Mouse (Mus musculus) lung, embryonic 16.5 days (tissue): ENCODE data around the gene Col18a1. TPM values are rescaled to one million over a fixed set of nuclear protein-coding genes. Genes with fewer than 3 reads are reported as not detected.

Source experiments
- ATAC-seq: fragments of 200-750 bp; cut with Nextera tagmentation; 2 replicates; pipeline ENCODE4 v1.8.0; 2017; ENCODE audit warnings: low read depth, mild to moderate bottlenecking, moderate library complexity
- H3K27ac ChIP-seq: fragments of 300-500 bp; sonication (generic); 2 replicates; pipeline ENCODE4 v1.5.1; 2014; ENCODE audit warnings: mild to moderate bottlenecking, control low read depth, low read length
- H3K27me3 ChIP-seq: fragments of 300-500 bp; sonication (generic); 2 replicates; pipeline ENCODE4 v1.6.1; 2014; ENCODE audit warnings: low read depth, low read length, mixed read lengths; ENCODE audit not compliant: control insufficient read depth, insufficient read depth
- H3K36me3 ChIP-seq: fragments of 300-500 bp; sonication (generic); 2 replicates; pipeline ENCODE4 v1.6.1; 2014; ENCODE audit warnings: low read length; ENCODE audit not compliant: control insufficient read depth, insufficient read depth
- H3K4me1 ChIP-seq: fragments of 300-500 bp; sonication (generic); replicated peaks from 2 replicates; pipeline ENCODE4 v1.6.1; 2014; ENCODE audit warnings: low read length, mixed read lengths; ENCODE audit not compliant: control insufficient read depth, insufficient read depth
- H3K4me2 ChIP-seq: fragments of 300-500 bp; sonication (generic); 2 replicates; pipeline ENCODE4 v1.6.1; 2014; ENCODE audit warnings: low read depth, low read length, control low read depth
- H3K4me3 ChIP-seq: fragments of 300-500 bp; sonication (generic); 2 replicates; pipeline ENCODE4 v1.5.1; 2014; ENCODE audit warnings: mild to moderate bottlenecking, low read length, control low read depth
- H3K9ac ChIP-seq: fragments of 300-500 bp; sonication (generic); 2 replicates; pipeline ENCODE4 v1.6.1; 2014; ENCODE audit warnings: low read length, control low read depth
- H3K9me3 ChIP-seq: fragments of 300-500 bp; sonication (generic); 2 replicates; pipeline ENCODE4 v1.6.1; 2016; ENCODE audit warnings: low read length; ENCODE audit not compliant: control insufficient read depth
- WGBS: fragments of 180-500 bp; shearing (Covaris S2); extraction: QIAGEN DNeasy Blood & Tissue Kit; methylation state at CpG from one replicate; pipeline ENCODE4 v1.1.7; 2014; 5-methylcytosine and 5-hydroxymethylcytosine counted together
- polyA plus RNA-seq: library from polyadenylated mRNA; unstranded; fragments of >200 nt; fragmentation: Nextera tagmentation; extraction: Ambion mirVana; gene quantifications from 2 replicates; pipeline ENCODE4 v1.2.1, GENCODE M21; 2015

Gene Col18a1
- polyA plus RNA-seq, 1 experiment from 2014 or later, result 315 TPM

GRCm38 (mm10) chr10:77164041-77164436 is 2.3 kb downstream of the Col18a1 start:
- Histone ChIP-seq H3K9ac (peak overlapping the region; percentile 10; the same call in 1 of the 2 replicates), H3K9me3 (no peaks in the 10 kb centered on the region), H3K4me3 (peak overlapping the region; percentile 65), H3K4me2 (peak overlapping the region; percentile 70), H3K27me3 (peaks cover 20% of the 10 kb centered on the region), H3K4me1 (peaks cover 19% of the 10 kb centered on the region), H3K27ac (peak overlapping the region; percentile 28), H3K36me3 (no peaks in the 10 kb centered on the region)
- no peak for ATAC-seq
- 32% methylated on average over 5 of the region's 5 CpGs for WGBS

DNA sequence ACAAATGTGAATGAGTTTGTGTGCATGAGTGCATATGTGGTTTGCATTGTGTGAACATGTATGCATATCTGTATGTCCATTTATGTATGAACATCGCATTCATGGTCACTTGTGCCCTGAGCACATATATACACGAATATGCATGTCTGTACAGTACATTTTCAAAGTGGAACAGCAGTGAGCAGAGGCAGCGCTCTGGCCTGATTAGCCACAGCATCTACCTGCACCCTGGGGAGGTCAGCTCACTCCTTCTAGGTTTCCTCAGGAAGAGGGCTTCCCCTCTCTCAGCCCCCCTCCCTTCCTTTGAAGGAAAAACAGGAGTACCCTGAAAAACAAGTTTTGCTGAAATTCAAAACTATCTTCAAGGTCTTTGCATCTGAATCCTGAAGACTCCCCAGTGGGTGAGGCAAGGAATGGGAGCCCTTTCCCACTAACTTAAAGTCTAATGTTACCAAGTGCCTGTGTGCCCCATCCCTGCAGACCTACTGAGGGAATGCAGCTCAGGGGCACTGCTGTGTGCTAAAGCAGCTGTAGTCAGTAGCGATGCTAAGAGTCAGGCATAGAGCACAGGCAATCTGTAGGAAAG is 2.9 kb downstream of the Col18a1 start:
- Histone ChIP-seq H3K4me1 (peaks cover 24% of the 10 kb centered on the region), H3K27me3 (peaks cover 20% of the 10 kb centered on the region), H3K9me3 (no peaks in the 10 kb centered on the region), H3K36me3 (no peaks in the 10 kb centered on the region), H3K4me3 (peak overlapping the region; percentile 65), H3K4me2 (peak overlapping the region; percentile 70), H3K9ac (peak overlapping the region; percentile 10; the same call in 1 of the 2 replicates), H3K27ac (no peak overlapping the region; the same call in 1 of the 2 replicates)
- WGBS, result 50% methylated on average over 4 of the region's 4 CpGs
- no peak for ATAC-seq

DNA sequence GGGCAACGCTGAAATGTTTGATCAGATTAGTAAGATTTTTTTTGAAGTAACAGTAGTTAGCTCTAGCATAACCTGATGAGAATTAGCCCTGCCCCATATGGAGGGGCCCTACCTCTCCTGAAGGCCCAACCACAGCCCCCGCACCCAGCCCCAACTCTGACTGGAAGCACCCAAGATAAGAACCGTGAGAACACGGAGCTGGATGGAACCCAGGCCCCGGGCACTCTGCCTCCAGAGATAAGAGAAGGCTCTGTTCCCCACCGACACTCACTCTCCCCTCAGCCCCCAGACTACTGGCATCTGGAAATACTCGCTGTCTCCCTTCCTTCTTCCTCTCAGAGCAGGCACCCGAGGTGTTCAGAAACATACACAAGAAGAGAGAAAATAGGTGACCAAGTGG is 6.8 kb downstream of the Col18a1 start:
- 25% methylated on average over 7 of the region's 8 CpGs for WGBS
- H3K36me3 ChIP-seq, result no peaks in the 10 kb centered on the region
- peaks cover 30% of the 10 kb centered on the region for H3K4me1 ChIP-seq
- H3K4me2 ChIP-seq, result no peak overlapping the region
- no peak overlapping the region for H3K4me3 ChIP-seq
- no peak for ATAC-seq
- H3K27ac ChIP-seq, result 0 out of 2 replicates have a peak overlapping the region, but pooled peaks have one; percentile 18
- peaks cover 3% of the 10 kb centered on the region; the same call in 1 of the 2 replicates for H3K27me3 ChIP-seq
- H3K9ac ChIP-seq, result no peak overlapping the region
- H3K9me3 ChIP-seq, result no peaks in the 10 kb centered on the region

DNA sequence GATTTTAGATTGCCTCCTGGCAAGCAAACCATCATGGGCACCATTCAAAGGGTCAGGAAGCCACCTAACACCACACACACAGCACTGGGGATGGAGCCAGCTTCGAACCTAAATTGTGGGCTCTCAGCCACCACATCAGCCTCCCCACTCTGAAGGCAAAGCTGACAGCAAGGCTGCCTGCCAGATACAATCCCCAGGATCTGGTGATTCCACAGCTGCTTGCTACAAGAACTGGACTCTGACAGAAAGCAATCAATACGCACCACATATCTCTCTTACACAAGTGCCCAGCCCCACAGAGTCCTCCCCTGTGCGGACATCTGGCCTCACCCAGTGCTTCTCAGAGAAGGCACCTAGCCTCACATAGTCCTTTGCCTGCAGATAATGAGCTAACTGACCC is 7.4 kb downstream of the Col18a1 start:
- no peaks in the 10 kb centered on the region for H3K27me3 ChIP-seq
- H3K27ac ChIP-seq, result no peak overlapping the region
- H3K4me2 ChIP-seq, result no peak overlapping the region
- 52% methylated on average over 3 of the region's 3 CpGs for WGBS
- H3K4me1 ChIP-seq, result peaks cover 32% of the 10 kb centered on the region
- ATAC-seq, result no peak
- no peaks in the 10 kb centered on the region for H3K36me3 ChIP-seq
- no peak overlapping the region for H3K9ac ChIP-seq
- H3K4me3 ChIP-seq, result no peak overlapping the region
- no peaks in the 10 kb centered on the region for H3K9me3 ChIP-seq

- peak; percentile 26; the same call in 1 of the 2 replicates for ATAC-seq
- Histone ChIP-seq H3K4me2 (no peak overlapping the region), H3K4me3 (no peak overlapping the region), H3K27me3 (no peaks in the 10 kb centered on the region), H3K9ac (no peak overlapping the region), H3K36me3 (no peaks in the 10 kb centered on the region), H3K27ac (no peak overlapping the region), H3K4me1 (peaks cover 29% of the 10 kb centered on the region), H3K9me3 (no peaks in the 10 kb centered on the region)
- 19% methylated on average over 7 of the region's 11 CpGs for WGBS
Measured at GRCm38 (mm10) chr10:77157245-77158019, 8.9 kb downstream of the Col18a1 start.

DNA sequence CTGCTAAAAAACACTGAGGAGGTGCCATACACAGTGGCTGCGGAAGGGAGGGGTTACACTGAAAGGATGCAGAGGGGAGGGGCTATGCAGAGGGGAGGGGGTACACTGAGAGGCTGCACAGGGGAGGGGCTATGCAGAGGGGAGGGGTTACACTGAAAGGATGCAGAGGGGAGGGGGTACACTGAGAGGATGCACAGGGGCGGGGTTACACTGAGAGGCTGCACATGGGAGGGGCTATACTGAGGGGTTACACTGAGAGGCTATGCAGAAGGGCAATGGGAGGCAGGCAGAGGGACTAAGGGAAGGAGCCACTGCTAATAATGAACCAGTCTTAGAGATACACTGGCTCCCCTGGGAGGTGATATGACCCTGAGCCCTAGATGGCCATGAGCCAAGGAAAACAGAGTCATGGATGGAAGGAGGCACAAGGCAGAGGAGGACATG is 14.1 kb downstream of the Col18a1 start:
- WGBS, result 39% methylated on average over 2 of the region's 2 CpGs
- Histone ChIP-seq H3K4me1 (peaks cover 45% of the 10 kb centered on the region), H3K36me3 (no peaks in the 10 kb centered on the region)

DNA sequence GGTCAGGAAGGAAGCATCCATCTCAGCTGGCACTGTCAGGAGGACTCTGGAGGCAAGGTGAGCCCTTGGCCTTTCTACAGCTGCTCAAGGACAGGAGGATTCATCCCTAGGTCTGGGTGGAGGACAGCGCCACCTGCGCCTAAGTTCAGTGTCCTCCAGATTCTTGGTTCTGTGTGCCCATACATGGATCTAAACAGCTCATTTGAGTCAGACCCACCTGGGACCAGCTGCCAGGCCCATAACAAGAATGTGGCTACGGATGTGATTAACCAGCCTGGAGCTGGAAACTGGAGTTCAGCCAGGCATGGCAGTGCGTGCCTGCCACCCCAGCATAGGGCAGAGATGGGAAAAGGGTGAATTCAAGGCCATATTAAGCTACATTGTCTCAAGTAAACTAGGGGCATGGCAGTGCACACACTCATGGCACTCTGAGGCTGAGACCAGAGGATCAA is 14.8 kb downstream of the Col18a1 start:
- peak overlapping the region; percentile 66 for H3K27ac ChIP-seq
- no peak overlapping the region for H3K9ac ChIP-seq
- peaks cover 49% of the 10 kb centered on the region for H3K4me1 ChIP-seq
- WGBS, result 49% methylated on average over 4 of the region's 4 CpGs
- H3K27me3 ChIP-seq, result no peaks in the 10 kb centered on the region
- no peak overlapping the region for H3K4me2 ChIP-seq
- H3K36me3 ChIP-seq, result no peaks in the 10 kb centered on the region
- H3K9me3 ChIP-seq, result no peaks in the 10 kb centered on the region
- 0 out of 2 replicates have a peak, but pooled peaks have one; percentile 5 for ATAC-seq
- H3K4me3 ChIP-seq, result no peak overlapping the region

More for the DNA sequence above, 14.1 kb downstream of the Col18a1 start:
- Histone ChIP-seq H3K4me3 (no peak overlapping the region), H3K4me2 (no peak overlapping the region), H3K27me3 (no peaks in the 10 kb centered on the region), H3K27ac (peak overlapping the region; percentile 66; the same call in 1 of the 2 replicates), H3K9me3 (no peaks in the 10 kb centered on the region), H3K9ac (no peak overlapping the region)
- ATAC-seq, result peak; percentile 68

DNA sequence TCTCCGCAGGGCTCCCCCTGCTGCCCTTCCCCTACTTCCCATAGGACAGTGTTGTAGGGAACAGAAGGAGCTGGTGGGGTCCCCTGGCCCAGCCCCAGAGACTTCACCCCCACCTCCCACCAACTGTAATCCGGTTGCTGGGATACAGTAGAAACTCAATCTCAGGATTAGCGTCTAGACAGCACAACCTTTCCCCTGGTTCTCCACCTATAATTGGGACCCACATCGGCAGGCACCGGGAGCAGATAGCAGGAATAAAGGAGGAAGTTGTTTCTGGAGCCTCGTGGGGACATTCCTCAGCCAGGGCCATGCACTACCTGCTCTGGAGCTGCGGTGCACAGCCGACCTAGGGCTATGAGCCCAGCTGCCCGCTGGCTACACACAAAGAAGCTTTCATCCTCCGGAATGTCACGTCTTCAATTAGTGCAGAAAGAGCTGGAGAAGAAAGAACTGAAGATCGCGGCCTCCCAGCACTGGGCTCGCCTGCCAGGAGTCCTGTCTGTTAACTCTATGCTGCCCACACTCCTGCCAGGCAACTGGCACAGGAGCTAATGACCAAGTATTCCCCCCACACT is 15.3 kb downstream of the Col18a1 start:
- no peak overlapping the region for H3K4me3 ChIP-seq
- WGBS, result 9% methylated on average over 14 of the region's 14 CpGs
- ATAC-seq, result peak; percentile 52; the same call in 1 of the 2 replicates
- no peaks in the 10 kb centered on the region for H3K9me3 ChIP-seq
- H3K9ac ChIP-seq, result peak overlapping the region; percentile 17; the same call in 1 of the 2 replicates
- no peaks in the 10 kb centered on the region for H3K36me3 ChIP-seq
- peaks cover 50% of the 10 kb centered on the region for H3K4me1 ChIP-seq
- peak overlapping the region; percentile 66 for H3K27ac ChIP-seq
- no peaks in the 10 kb centered on the region for H3K27me3 ChIP-seq
- peak overlapping the region; percentile 6; the same call in 1 of the 2 replicates for H3K4me2 ChIP-seq

- ATAC-seq, result no peak
- Histone ChIP-seq H3K4me3 (no peak overlapping the region), H3K27ac (peak overlapping the region; percentile 66), H3K4me2 (peak overlapping the region; percentile 0; the same call in 1 of the 2 replicates), H3K4me1 (peaks cover 49% of the 10 kb centered on the region), H3K27me3 (no peaks in the 10 kb centered on the region), H3K36me3 (no peaks in the 10 kb centered on the region), H3K9ac (no peak overlapping the region), H3K9me3 (no peaks in the 10 kb centered on the region)
- WGBS, result 30% methylated on average over 8 of the region's 8 CpGs
Measured at GRCm38 (mm10) chr10:77150016-77150415, 16.3 kb downstream of the Col18a1 start.
